ENCODE assay signal across 33 mouse cellular contexts in genomic region chr3:138542621-138543020, GRCm38 (mm10). TPM values are rescaled to one million over a fixed set of nuclear protein-coding genes. Genes with fewer than 3 reads are reported as not detected.
DNase-seq lines count a peak whose midpoint lies in the region; ATAC-seq and TF ChIP-seq lines count a peak whose summit lies in the region.
"Had no signal": no experiment of that assay in that cellular context is flagged by ENCODE, and none has a peak within 500 bp of the region (broad histone marks: within the 10 kb centered on the region; RNA-seq: fewer than 3 reads in every experiment).

No protein-coding gene starts in this region.

- no peak overlapping the region for H3K4me2 ChIP-seq in intestine, embryonic 14.5 days (ENCODE audit: low read length)
- H3K4me2 ChIP-seq in intestine, embryonic 16.5 days (ENCODE audit: low read depth, low read length), result no peak overlapping the region
- H3K4me2 ChIP-seq in CH12.LX (ENCODE audit: insufficient read depth, low read depth, poor library complexity, severe bottlenecking), result no peak overlapping the region; the same call in 1 of the 2 replicates
- H3K4me2 ChIP-seq: embryonic facial prominence, embryonic 12.5 days; forebrain, embryonic 12.5 days; heart, embryonic 12.5 days; hindbrain, embryonic 14.5 days; intestine, embryonic 15.5 days; limb, embryonic 15.5 days; liver, embryonic 13.5 days had no signal

- no peaks in the 10 kb centered on the region for H3K27me3 ChIP-seq in intestine, embryonic 14.5 days (replicated peaks; ENCODE audit: control insufficient read depth, insufficient read depth, low read length)
- H3K27me3 ChIP-seq in intestine, embryonic 16.5 days (replicated peaks; ENCODE audit: control insufficient read depth, insufficient read depth, low read length), result no peaks in the 10 kb centered on the region
- H3K27me3 ChIP-seq in CH12.LX (replicated peaks), result no peaks in the 10 kb centered on the region
- H3K27me3 ChIP-seq: embryonic facial prominence, embryonic 12.5 days; forebrain, embryonic 12.5 days; heart, embryonic 12.5 days; intestine, embryonic 15.5 days; limb, embryonic 15.5 days; liver, embryonic 13.5 days; Patski had no signal

- in situ Hi-C loops in CH12.LX (cut with MboI; ENCODE audit: low pct_ligation_motif_present, low pct_unique_long_range_greater_than_20kb, low sequenced_read_pairs), result no loop called here

- no peak for ATAC-seq in intestine, embryonic 14.5 days (replicated peaks; ENCODE audit: low FRiP score, low TSS enrichment, low read depth)
- no peak for ATAC-seq in intestine, embryonic 16.5 days
- 0 out of 2 replicates have a peak, but pooled peaks have one; percentile 36 for ATAC-seq in granulocyte monocyte progenitor cell, adult 5-6 weeks (replicated peaks; ENCODE audit: poor library complexity, severe bottlenecking)
- ATAC-seq: intestine, embryonic 15.5 days; lung, postnatal 0 days; Patski had no signal

- DNase-seq in intestine, embryonic 14.5 days (ENCODE audit: low spot score), result peak; percentile 29
- DNase-seq in CH12.LX (ENCODE audit: extremely low read depth), result no peak
- peak; percentile 42 for DNase-seq in naive thymus-derived CD4-positive, alpha-beta T cell, adult 2 months (ENCODE audit: low read depth)
- no peak for DNase-seq in testis, postnatal 14 days (ENCODE audit: low spot score)
- no peak for DNase-seq in thymus, postnatal 4 days
- no peak for DNase-seq in retina, postnatal 1 day
- DNase-seq: adrenal gland, postnatal 14 days; cerebellum, adult 18-20 months; cerebellum, postnatal 25 days; gastrocnemius, postnatal 25 days; heart, adult 2 months; heart, postnatal 4 days; kidney, adult 8-10 months; layer of hippocampus, adult 9-11 months; liver, embryonic 13.5 days; lung, adult 18-20 months; lung, postnatal 4 days; midbrain, embryonic 14.5 days; right cerebral cortex, postnatal 4 days had no signal

- H3K9ac ChIP-seq in intestine, embryonic 14.5 days (ENCODE audit: low read length), result no peak overlapping the region
- no peak overlapping the region for H3K9ac ChIP-seq in intestine, embryonic 16.5 days (ENCODE audit: low read depth, low read length)
- H3K9ac ChIP-seq in CH12.LX (ENCODE audit: insufficient read depth, low read depth), result peak overlapping the region; percentile 34; the same call in 1 of the 2 replicates
- H3K9ac ChIP-seq: embryonic facial prominence, embryonic 12.5 days; forebrain, embryonic 12.5 days; heart, embryonic 12.5 days; hindbrain, embryonic 14.5 days; intestine, embryonic 15.5 days; limb, embryonic 15.5 days; liver, embryonic 13.5 days had no signal

- no peak for TF ChIP-seq CTCF in CH12.LX (conservative IDR thresholded peaks at IDR 0.05 in 1 of 2, IDR thresholded peaks at IDR 0.05 in 1 of 2; ENCODE audit: low read depth in 2 of 2, low read length in 2 of 2)

- H3K27ac ChIP-seq in intestine, embryonic 14.5 days (ENCODE audit: low read depth), result no peak overlapping the region
- no peak overlapping the region for H3K27ac ChIP-seq in intestine, embryonic 16.5 days (ENCODE audit: low read length)
- H3K27ac ChIP-seq in CH12.LX (ENCODE audit: insufficient read depth, low read depth), result no peak overlapping the region
- H3K27ac ChIP-seq: embryonic facial prominence, embryonic 12.5 days; forebrain, embryonic 12.5 days; heart, adult 2 months; hindbrain, embryonic 14.5 days; intestine, embryonic 15.5 days; kidney, postnatal 0 days; limb, embryonic 10.5 days; limb, embryonic 15.5 days; liver, embryonic 13.5 days; stomach, postnatal 0 days had no signal

- no peak; the same call in 1 of the 2 replicates for TF ChIP-seq POLR2A in CH12.LX (IDR thresholded peaks at IDR 0.05; ENCODE audit: low read depth, low read length)

- H3K79me2 ChIP-seq in CH12.LX (replicated peaks; ENCODE audit: control insufficient read depth, extremely low read depth, insufficient read depth, poor library complexity, severe bottlenecking), result peaks cover 97% of the 10 kb centered on the region

- no peak for TF ChIP-seq EP300 in CH12.LX (IDR thresholded peaks at IDR 0.05; ENCODE audit: low read length)

- H3K4me3 ChIP-seq in intestine, embryonic 14.5 days (ENCODE audit: low read depth, low read length), result no peak overlapping the region
- H3K4me3 ChIP-seq in intestine, embryonic 16.5 days (ENCODE audit: low read length), result no peak overlapping the region
- H3K4me3 ChIP-seq in CH12.LX (replicated peaks in 1 of 3; ENCODE audit: low read depth in 2 of 3, low read length in 2 of 3, poor library complexity in 1 of 3), result no peak overlapping the region
- H3K4me3 ChIP-seq: embryonic facial prominence, embryonic 12.5 days; erythroblast, embryonic 14.5 days; forebrain, embryonic 12.5 days; heart, adult 2 months; heart, embryonic 12.5 days; intestine, embryonic 15.5 days; limb, embryonic 10.5 days; limb, embryonic 15.5 days; liver, embryonic 13.5 days had no signal

- no peak for TF ChIP-seq RAD21 in CH12.LX (IDR thresholded peaks at IDR 0.05; ENCODE audit: low read depth, low read length)

- no peaks in the 10 kb centered on the region; the same call in 1 of the 2 replicates for H3K4me1 ChIP-seq in intestine, embryonic 14.5 days (replicated peaks; ENCODE audit: control insufficient read depth, insufficient read depth, low read length)
- H3K4me1 ChIP-seq in intestine, embryonic 16.5 days (ENCODE audit: control insufficient read depth, insufficient read depth, low read length), result 0 out of 2 replicates have a peak, but pooled peaks cover 2% of the 10 kb centered on the region
- H3K4me1 ChIP-seq in CH12.LX (ENCODE audit: control insufficient read depth in 1 of 2, insufficient read depth in 2 of 2), result peaks cover 20 to 82% of the 10 kb centered on the region in 2 experiments
- H3K4me1 ChIP-seq: intestine, embryonic 15.5 days; limb, embryonic 10.5 days had no signal

- no peaks in the 10 kb centered on the region for H3K36me3 ChIP-seq in intestine, embryonic 14.5 days (ENCODE audit: control insufficient read depth, insufficient read depth, low read length)
- H3K36me3 ChIP-seq in intestine, embryonic 16.5 days (ENCODE audit: control insufficient read depth, insufficient read depth, low read length), result no peaks in the 10 kb centered on the region
- peaks cover 7 to 68% of the 10 kb centered on the region in 2 experiments for H3K36me3 ChIP-seq in CH12.LX (replicated peaks in 1 of 2; ENCODE audit: control insufficient read depth in 1 of 2, insufficient read depth in 1 of 2, low read length in 1 of 2)
- H3K36me3 ChIP-seq: embryonic facial prominence, embryonic 12.5 days; forebrain, embryonic 12.5 days; heart, embryonic 12.5 days; intestine, embryonic 15.5 days had no signal

- WGBS in intestine, embryonic 14.5 days, result 69% methylated on average over 3 of the region's 3 CpGs
- WGBS in intestine, embryonic 16.5 days, result 55% methylated on average over 3 of the region's 3 CpGs

- dilution Hi-C loops in CH12.LX (cut with MboI; ENCODE audit: extremely low pct_ligation_motif_present, extremely low pct_unique_long_range_greater_than_20kb, low sequenced_read_pairs), result no loop called here

- H3K9me3 ChIP-seq in intestine, embryonic 14.5 days (ENCODE audit: control insufficient read depth, low read length), result no peaks in the 10 kb centered on the region
- no peaks in the 10 kb centered on the region for H3K9me3 ChIP-seq in intestine, embryonic 16.5 days (ENCODE audit: control insufficient read depth, low read length)
- H3K9me3 ChIP-seq in CH12.LX (replicated peaks; ENCODE audit: low read length), result no peaks in the 10 kb centered on the region
- H3K9me3 ChIP-seq: embryonic facial prominence, embryonic 12.5 days; forebrain, embryonic 12.5 days; heart, embryonic 12.5 days; intestine, embryonic 15.5 days; limb, embryonic 10.5 days; limb, embryonic 15.5 days; liver, embryonic 13.5 days had no signal

TF ChIP-seq in CH12.LX, 34 proteins besides CTCF, POLR2A, EP300 and RAD21:
- TF ChIP-seq NRF1 (IDR thresholded peaks at IDR 0.05; ENCODE audit: low read depth, low read length), result no peak
- no peak for TF ChIP-seq JUND (conservative IDR thresholded peaks at IDR 0.05; ENCODE audit: low read depth, low read length)
- no peak for TF ChIP-seq E2F4 (IDR thresholded peaks at IDR 0.05; ENCODE audit: insufficient replicate concordance, low read depth, low read length)
- no peak for TF ChIP-seq SIN3A (IDR thresholded peaks at IDR 0.05; ENCODE audit: low read length)
- no peak for TF ChIP-seq ETS1 (conservative IDR thresholded peaks at IDR 0.05; ENCODE audit: low read depth, low read length)
- TF ChIP-seq TBP (conservative IDR thresholded peaks at IDR 0.05; ENCODE audit: low read depth, low read length), result no peak
- no peak for TF ChIP-seq CHD2 (IDR thresholded peaks at IDR 0.05; ENCODE audit: low read length)
- TF ChIP-seq MEF2A (IDR thresholded peaks at IDR 0.05; ENCODE audit: borderline replicate concordance, low read depth, low read length), result no peak
- no peak for TF ChIP-seq ZMIZ1 (IDR thresholded peaks at IDR 0.05; ENCODE audit: low read depth, low read length)
- no peak for TF ChIP-seq USF1 (IDR thresholded peaks at IDR 0.05; ENCODE audit: low read depth, low read length)
- no peak for TF ChIP-seq MAZ (IDR thresholded peaks at IDR 0.05; ENCODE audit: low read depth, low read length)
- TF ChIP-seq TCF12 (IDR thresholded peaks at IDR 0.05; ENCODE audit: low read depth, low read length), result no peak
- no peak for TF ChIP-seq USF2 (conservative IDR thresholded peaks at IDR 0.05; ENCODE audit: low read depth, low read length)
- no peak for TF ChIP-seq HCFC1 (IDR thresholded peaks at IDR 0.05; ENCODE audit: low read depth, low read length)
- TF ChIP-seq JUN (IDR thresholded peaks at IDR 0.05; ENCODE audit: insufficient read depth, low read depth, low read length), result no peak

RNA-seq across cellular contexts. Expression of gene Eif4e, which starts 16.6 kb away (rescaled TPM):
- polyA plus RNA-seq in intestine, embryonic 14.5 days (2014; fragmentation: Nextera tagmentation; extraction: Ambion mirVana), result 345 and 370 TPM in 2 replicates
- 271 and 298 TPM in 2 replicates for polyA plus RNA-seq in intestine, embryonic 16.5 days (2015; fragmentation: Nextera tagmentation; extraction: Ambion mirVana)
- 490 and 629 TPM in 2 replicates for total RNA-seq in CH12.LX (2012; rRNA removed)
- 590 and 677 TPM in 2 replicates for total RNA-seq in CH12.LX (2014; rRNA removed)
- polyA plus RNA-seq in CH12.LX (2012; ENCODE audit: insufficient read length, low read depth), result 850 and 889 TPM in 2 replicates
- 179 and 203 TPM in 2 replicates for total RNA-seq in granulocyte monocyte progenitor cell, adult 5-6 weeks (2014; fragmentation: Nextera tagmentation)
- total RNA-seq in granulocyte monocyte progenitor cell, adult 5-6 weeks (2017), result 188 and 220 TPM in 2 replicates

RNA-seq across cellular contexts. Expression of gene Metap1, which starts 53.3 kb away (rescaled TPM):
- polyA plus RNA-seq in intestine, embryonic 14.5 days (2014; fragmentation: Nextera tagmentation; extraction: Ambion mirVana), result 63.5 and 63.8 TPM in 2 replicates
- 48.0 and 49.7 TPM in 2 replicates for polyA plus RNA-seq in intestine, embryonic 16.5 days (2015; fragmentation: Nextera tagmentation; extraction: Ambion mirVana)
- total RNA-seq in CH12.LX (2012; rRNA removed) (77.9 and 97.6 TPM in 2 replicates), CH12.LX (2014; rRNA removed) (163 and 183 TPM in 2 replicates)
- 143 and 154 TPM in 2 replicates for polyA plus RNA-seq in CH12.LX (2012; ENCODE audit: insufficient read length, low read depth)
- 38.7 and 45.3 TPM in 2 replicates for total RNA-seq in granulocyte monocyte progenitor cell, adult 5-6 weeks (2014; fragmentation: Nextera tagmentation)
- 45.5 and 54.0 TPM in 2 replicates for total RNA-seq in granulocyte monocyte progenitor cell, adult 5-6 weeks (2017)

Comparison
In these comparisons a context has a peak if more than half of its experiments do, and no peak if none do; other contexts are left out.
1. DNase-seq: peak in intestine, embryonic 14.5 days (single experiment) and naive thymus-derived CD4-positive, alpha-beta T cell, adult 2 months (single experiment); none in CH12.LX (single experiment), testis, postnatal 14 days (single experiment), thymus, postnatal 4 days (single experiment) and retina, postnatal 1 day (single experiment).